Mouse (Mus musculus) limb, embryonic 13.5 days (tissue): ENCODE data around the gene Ccdc7a. TPM values are rescaled to one million over a fixed set of nuclear protein-coding genes. Genes with fewer than 3 reads are reported as not detected.
"Not testable (repeated sequence)": the region's sequence is repeated elsewhere in the genome, so short reads cannot be mapped to it uniquely, and the experiment has no call there.

Experiments used
- ATAC-seq: fragments of 200-750 bp; cut with Nextera tagmentation; 2 replicates; pipeline ENCODE4 v1.8.0; 2017; ENCODE audit warnings: low read depth, moderate number of reproducible peaks, moderate TSS enrichment; ENCODE audit not compliant: low FRiP score
- H3K27ac ChIP-seq: fragments of 300-500 bp; sonication (generic); 2 replicates; pipeline ENCODE4 v1.5.1; 2015; ENCODE audit warnings: inconsistent platforms, mild to moderate bottlenecking, moderate library complexity
- H3K27me3 ChIP-seq: fragments of 300-500 bp; sonication (generic); 2 replicates; pipeline ENCODE4 v1.6.1; 2015; ENCODE audit warnings: mild to moderate bottlenecking, inconsistent platforms
- H3K36me3 ChIP-seq: fragments of 300-500 bp; sonication (generic); 2 replicates; pipeline ENCODE4 v1.6.1; 2015; ENCODE audit warnings: inconsistent platforms, mild to moderate bottlenecking, moderate library complexity
- H3K4me1 ChIP-seq: fragments of 300-500 bp; sonication (generic); 2 replicates; pipeline ENCODE4 v1.6.1; 2015; ENCODE audit warnings: inconsistent platforms
- H3K4me2 ChIP-seq: fragments of 300-500 bp; sonication (generic); replicated peaks from 2 replicates; pipeline ENCODE4 v1.6.1; 2015; ENCODE audit warnings: inconsistent platforms, mild to moderate bottlenecking, moderate library complexity
- H3K4me3 ChIP-seq: fragments of 300-500 bp; sonication (generic); 2 replicates; pipeline ENCODE4 v1.5.1; 2015; ENCODE audit warnings: moderate library complexity, mild to moderate bottlenecking, inconsistent platforms
- H3K9ac ChIP-seq: fragments of 300-500 bp; sonication (generic); 2 replicates; pipeline ENCODE4 v1.6.1; 2015; ENCODE audit warnings: mild to moderate bottlenecking, inconsistent platforms
- H3K9me3 ChIP-seq: fragments of 300-500 bp; sonication (generic); 2 replicates; pipeline ENCODE4 v1.6.1; 2016; ENCODE audit warnings: inconsistent platforms
- WGBS: fragments of 180-500 bp; shearing (Covaris S2); methylation state at CpG from one replicate; pipeline ENCODE4 v1.1.7; 2015; 5-methylcytosine and 5-hydroxymethylcytosine counted together
- polyA plus RNA-seq: library from polyadenylated mRNA; unstranded; fragments of >200 nt; fragmentation: Nextera tagmentation; extraction: Ambion mirVana; gene quantifications from 2 replicates; pipeline ENCODE4 v1.2.1, GENCODE M21; 2015

Ccdc7a gene
- not detected in 2 replicates for polyA plus RNA-seq

DNA sequence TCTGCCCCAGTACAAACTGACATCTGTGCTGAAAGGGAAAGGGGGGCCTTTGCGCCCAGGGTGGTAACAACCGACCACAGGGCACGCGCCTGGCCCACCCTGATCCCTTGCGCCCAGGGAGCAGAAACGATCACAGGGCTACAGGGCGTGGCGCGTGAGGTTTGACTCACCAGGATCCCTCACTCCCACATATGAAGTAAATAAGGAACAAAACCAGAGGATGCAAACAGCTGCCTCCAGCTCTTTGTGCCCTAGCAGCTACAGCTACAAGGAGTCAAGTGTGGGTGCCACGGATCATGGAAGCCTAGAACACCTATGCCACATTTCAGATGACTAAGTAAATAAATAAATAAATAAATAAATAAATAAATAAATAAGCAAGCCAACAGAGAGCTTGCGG is at the start of gene Ccdc7a:
TSS of gene Ccdc7a (minus strand) at position 101 of the 400 bp plus-strand sequence.
- not testable (repeated sequence) for H3K36me3 ChIP-seq, H3K4me1 ChIP-seq, H3K27ac ChIP-seq, H3K4me3 ChIP-seq, ATAC-seq, H3K4me2 ChIP-seq, H3K9ac ChIP-seq, H3K9me3 ChIP-seq, H3K27me3 ChIP-seq
- WGBS: 95% methylated on average over 2 of the region's 11 CpGs

DNA sequence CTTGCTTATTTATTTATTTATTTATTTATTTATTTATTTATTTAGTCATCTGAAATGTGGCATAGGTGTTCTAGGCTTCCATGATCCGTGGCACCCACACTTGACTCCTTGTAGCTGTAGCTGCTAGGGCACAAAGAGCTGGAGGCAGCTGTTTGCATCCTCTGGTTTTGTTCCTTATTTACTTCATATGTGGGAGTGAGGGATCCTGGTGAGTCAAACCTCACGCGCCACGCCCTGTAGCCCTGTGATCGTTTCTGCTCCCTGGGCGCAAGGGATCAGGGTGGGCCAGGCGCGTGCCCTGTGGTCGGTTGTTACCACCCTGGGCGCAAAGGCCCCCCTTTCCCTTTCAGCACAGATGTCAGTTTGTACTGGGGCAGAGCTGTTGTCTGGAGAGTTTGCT is 1.5 kb upstream of the Ccdc7a start, which contains the start of gene Ccdc7b:
TSS of gene Ccdc7b (plus strand) at position 301 of the 400 bp plus-strand sequence.
- not testable (repeated sequence) for H3K4me3 ChIP-seq, H3K36me3 ChIP-seq, H3K9me3 ChIP-seq, ATAC-seq, H3K27me3 ChIP-seq, H3K27ac ChIP-seq, H3K4me2 ChIP-seq, H3K4me1 ChIP-seq, H3K9ac ChIP-seq
- 69% methylated on average over 1 of the region's 10 CpGs for WGBS

DNA sequence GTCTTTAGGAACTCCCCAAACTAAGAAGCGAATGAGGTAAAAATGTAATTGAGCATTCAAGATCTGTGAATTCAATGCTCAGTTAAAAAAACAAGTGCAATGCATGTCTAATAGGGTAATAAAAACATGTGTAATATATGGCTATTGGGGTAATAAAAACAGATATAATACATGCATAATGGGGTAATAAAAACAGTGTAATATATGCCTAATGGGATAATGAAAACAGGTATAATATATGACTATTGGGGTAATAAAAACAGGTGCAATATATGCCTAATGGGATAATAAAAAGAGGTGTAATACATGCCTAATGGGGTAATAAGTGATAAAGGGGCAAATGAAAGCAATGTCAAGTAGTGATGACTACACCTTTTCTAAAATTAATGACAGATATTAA is 73.9 kb downstream of the Ccdc7a start:
- no peak for ATAC-seq
- Histone ChIP-seq H3K9me3 (no peaks in the 10 kb centered on the region), H3K9ac (no peak overlapping the region), H3K4me1 (no peaks in the 10 kb centered on the region), H3K4me3 (no peak overlapping the region), H3K36me3 (no peaks in the 10 kb centered on the region), H3K27ac (no peak overlapping the region), H3K27me3 (no peaks in the 10 kb centered on the region), H3K4me2 (no peak overlapping the region)
- 87% methylated on average over 1 of the region's 1 CpGs for WGBS

DNA sequence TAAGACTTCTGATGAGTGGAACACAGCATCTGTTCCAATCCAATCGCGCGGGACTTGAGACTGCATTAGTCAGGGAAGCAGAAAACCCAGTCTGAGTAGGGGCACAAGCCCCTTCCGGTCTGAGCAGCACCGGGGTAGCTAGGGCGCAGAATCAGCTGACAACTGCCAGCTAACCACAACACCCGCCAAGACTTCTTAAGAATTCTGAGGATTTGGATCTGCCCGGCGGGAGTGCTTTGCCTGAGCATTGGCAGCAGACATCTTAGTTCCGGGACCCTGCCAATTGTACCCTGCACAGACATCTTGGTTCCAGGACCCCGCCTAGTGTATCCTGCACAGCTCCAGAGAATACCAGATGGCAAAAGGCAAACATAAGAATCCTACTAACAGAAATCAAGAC is 116.4 kb downstream of the Ccdc7a start:
- not testable (repeated sequence) for H3K27me3 ChIP-seq, H3K4me2 ChIP-seq, H3K9me3 ChIP-seq, H3K9ac ChIP-seq, H3K36me3 ChIP-seq, H3K4me1 ChIP-seq, H3K4me3 ChIP-seq, ATAC-seq, H3K27ac ChIP-seq
- WGBS: 84% methylated on average over 11 of the region's 11 CpGs

DNA sequence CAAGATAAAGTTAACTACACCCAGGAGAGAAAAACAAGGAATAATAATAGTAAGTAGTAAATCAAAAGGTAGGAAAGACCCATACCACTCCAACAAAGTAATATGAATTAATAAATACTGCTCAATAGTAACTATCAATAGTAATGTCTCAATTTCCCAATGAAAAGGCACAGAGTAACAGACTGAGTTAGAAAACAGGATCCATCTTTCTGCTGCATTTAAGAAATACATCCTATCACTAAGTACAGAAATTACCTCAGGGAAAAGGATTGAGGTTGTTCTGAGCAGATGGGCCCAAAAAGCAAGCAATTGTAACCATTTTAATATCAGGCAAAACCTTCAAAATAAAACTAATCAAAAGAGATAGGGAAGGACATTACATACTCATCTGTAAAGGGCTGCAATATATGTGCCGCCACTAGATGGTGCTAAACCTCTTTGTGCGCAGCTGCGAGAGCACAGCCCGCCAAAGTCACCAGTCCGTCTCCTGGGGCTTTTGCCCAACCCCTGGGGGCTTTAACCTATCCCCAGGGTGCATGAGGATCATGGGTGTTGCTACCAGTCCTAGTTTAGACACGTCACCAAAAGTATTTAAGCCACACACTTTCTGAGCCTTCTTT is 124.2 kb downstream of the Ccdc7a start:
- H3K4me1 ChIP-seq, H3K4me3 ChIP-seq, H3K9ac ChIP-seq, H3K36me3 ChIP-seq, H3K27ac ChIP-seq, H3K9me3 ChIP-seq, ATAC-seq, H3K27me3 ChIP-seq: not testable (repeated sequence)
- 2% methylated on average over 6 of the region's 6 CpGs for WGBS
- H3K4me2 ChIP-seq: 0 out of 2 replicates have a peak overlapping the region, but pooled peaks have one; percentile 9

DNA sequence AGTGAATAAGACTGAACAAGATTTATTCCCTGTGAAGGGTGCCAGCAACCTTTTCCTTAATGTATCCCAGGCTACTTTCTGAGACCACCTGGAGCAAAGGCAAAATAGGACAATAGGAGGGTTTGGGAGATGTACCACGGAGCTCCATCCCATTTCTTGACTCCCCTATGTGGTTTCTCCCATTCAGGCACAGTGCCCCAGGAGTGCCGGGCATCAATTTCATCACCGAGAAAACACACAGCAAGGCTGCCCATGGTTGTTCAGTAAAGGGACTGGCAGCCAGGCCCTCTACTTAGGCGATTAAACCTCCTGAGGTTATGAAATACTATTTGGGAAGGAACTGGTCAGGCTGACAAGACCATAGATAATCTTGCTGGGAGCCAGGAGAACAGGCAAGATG is 131.9 kb downstream of the Ccdc7a start:
- H3K4me3 ChIP-seq: no peak overlapping the region
- H3K9ac ChIP-seq: no peak overlapping the region
- H3K9me3 ChIP-seq: no peaks in the 10 kb centered on the region
- ATAC-seq: no peak
- no peaks in the 10 kb centered on the region for H3K27me3 ChIP-seq
- 65% methylated on average over 4 of the region's 4 CpGs for WGBS
- H3K27ac ChIP-seq: no peak overlapping the region
- no peaks in the 10 kb centered on the region for H3K36me3 ChIP-seq
- H3K4me1 ChIP-seq: no peaks in the 10 kb centered on the region
- no peak overlapping the region for H3K4me2 ChIP-seq

DNA sequence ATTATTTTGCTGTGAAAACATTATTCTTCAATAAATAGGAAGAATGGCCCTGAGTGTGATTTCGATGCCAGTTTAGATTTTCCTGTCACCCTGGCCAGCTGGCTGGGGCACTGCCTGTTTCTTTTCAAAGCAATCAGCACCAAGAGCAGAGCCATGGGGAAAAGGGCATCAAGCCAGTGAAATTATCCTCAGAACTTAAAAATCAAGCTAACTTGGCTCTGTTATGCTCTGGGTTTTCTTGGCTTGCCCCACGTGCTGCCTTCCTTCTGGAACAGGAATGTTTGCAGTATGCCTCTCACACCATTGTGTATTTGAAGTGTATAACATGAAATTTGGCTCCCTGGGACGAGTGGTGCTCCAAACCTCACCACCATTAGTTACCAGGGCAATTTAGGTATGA is 182.6 kb downstream of the Ccdc7a start:
- Histone ChIP-seq H3K9ac (no peak overlapping the region), H3K27ac (no peak overlapping the region), H3K27me3 (no peaks in the 10 kb centered on the region), H3K4me3 (no peak overlapping the region), H3K4me1 (no peaks in the 10 kb centered on the region), H3K4me2 (no peak overlapping the region), H3K9me3 (no peaks in the 10 kb centered on the region), H3K36me3 (no peaks in the 10 kb centered on the region)
- ATAC-seq: no peak
- 52% methylated on average over 3 of the region's 3 CpGs for WGBS

DNA sequence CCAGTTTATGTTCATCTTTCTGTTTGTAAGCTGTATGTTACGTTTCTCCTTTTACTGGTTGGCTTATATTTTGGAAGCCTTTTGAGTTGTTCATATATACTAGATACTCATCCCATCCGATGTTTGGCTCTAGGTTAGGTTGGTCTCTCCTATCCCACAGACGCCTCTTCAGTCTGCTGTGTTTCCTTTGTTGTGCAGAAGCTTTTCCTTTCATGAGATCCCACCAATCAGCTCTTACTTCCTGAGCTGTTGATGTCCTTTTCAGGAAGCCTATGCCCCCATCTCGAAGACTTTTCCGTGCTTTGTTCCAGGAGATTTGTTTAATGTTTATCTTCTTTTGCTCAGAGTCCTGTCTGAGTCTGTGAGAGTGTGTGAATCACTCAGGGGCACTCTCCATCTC is 221.6 kb downstream of the Ccdc7a start:
- no peaks in the 10 kb centered on the region for H3K4me1 ChIP-seq
- no peaks in the 10 kb centered on the region for H3K36me3 ChIP-seq
- 57% methylated on average over 5 of the region's 5 CpGs for WGBS
- no peak overlapping the region for H3K27ac ChIP-seq
- H3K9ac ChIP-seq: no peak overlapping the region
- H3K4me2 ChIP-seq: no peak overlapping the region
- H3K9me3 ChIP-seq: no peaks in the 10 kb centered on the region
- no peak for ATAC-seq
- no peak overlapping the region for H3K4me3 ChIP-seq
- H3K27me3 ChIP-seq: no peaks in the 10 kb centered on the region

DNA sequence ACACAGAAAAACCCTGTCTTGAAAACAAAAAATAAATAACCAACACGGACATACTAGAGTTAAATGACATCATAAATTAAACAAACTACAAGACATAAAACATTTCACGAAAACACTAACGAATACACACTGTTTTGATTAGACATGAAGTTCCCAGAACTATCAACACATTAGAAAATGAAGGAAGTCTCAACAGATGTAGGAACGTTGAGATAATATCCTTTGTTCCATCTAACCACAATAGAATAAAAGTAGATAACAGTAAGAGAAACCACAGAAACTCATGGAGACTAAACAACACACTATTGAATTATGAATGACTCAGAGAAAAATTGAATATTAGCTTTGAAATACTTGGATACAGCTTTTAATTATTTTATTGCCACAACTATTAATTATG is 252.8 kb downstream of the Ccdc7a start:
- H3K9ac ChIP-seq: no peak overlapping the region
- no peaks in the 10 kb centered on the region for H3K9me3 ChIP-seq
- no peak overlapping the region for H3K4me2 ChIP-seq
- H3K27ac ChIP-seq: no peak overlapping the region
- no peaks in the 10 kb centered on the region for H3K36me3 ChIP-seq
- 56% methylated on average over 4 of the region's 4 CpGs for WGBS
- no peaks in the 10 kb centered on the region for H3K4me1 ChIP-seq
- H3K4me3 ChIP-seq: no peak overlapping the region
- ATAC-seq: no peak
- H3K27me3 ChIP-seq: no peaks in the 10 kb centered on the region

DNA sequence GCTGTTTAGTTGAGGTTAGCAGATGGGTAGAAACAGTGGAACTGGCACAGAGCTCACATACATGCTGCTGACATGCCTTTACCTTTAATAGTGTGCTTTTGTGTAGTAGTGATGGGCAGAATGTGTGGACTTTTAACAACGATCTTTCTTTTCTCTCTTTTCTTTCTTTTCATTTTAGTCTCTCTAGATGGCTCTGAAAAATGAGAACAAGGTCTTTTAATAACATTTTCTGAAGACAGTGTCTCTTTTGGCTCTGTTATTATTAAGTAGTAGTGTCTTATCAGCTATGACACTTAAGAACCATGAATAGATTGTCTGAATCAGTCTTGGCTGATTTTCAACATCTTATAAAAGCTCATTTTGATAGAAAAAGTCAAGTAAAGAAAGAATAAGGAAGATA is 266.7 kb downstream of the Ccdc7a start, which contains the start of gene Gm3952:
TSS of gene Gm3952 (minus strand) at position 101 of the 400 bp plus-strand sequence.
- Histone ChIP-seq H3K9ac (no peak within 1 kb of the TSS), H3K4me3 (no peak within 1 kb of the TSS), H3K9me3 (no peaks in the 10 kb centered on the region), H3K4me2 (no peak within 1 kb of the TSS), H3K36me3 (no peaks in the 10 kb centered on the region), H3K27ac (no peak within 1 kb of the TSS), H3K27me3 (no peaks in the 10 kb centered on the region), H3K4me1 (no peaks in the 10 kb centered on the region)
- ATAC-seq: no peak
- 71% methylated on average over 1 of the region's 1 CpGs for WGBS

DNA sequence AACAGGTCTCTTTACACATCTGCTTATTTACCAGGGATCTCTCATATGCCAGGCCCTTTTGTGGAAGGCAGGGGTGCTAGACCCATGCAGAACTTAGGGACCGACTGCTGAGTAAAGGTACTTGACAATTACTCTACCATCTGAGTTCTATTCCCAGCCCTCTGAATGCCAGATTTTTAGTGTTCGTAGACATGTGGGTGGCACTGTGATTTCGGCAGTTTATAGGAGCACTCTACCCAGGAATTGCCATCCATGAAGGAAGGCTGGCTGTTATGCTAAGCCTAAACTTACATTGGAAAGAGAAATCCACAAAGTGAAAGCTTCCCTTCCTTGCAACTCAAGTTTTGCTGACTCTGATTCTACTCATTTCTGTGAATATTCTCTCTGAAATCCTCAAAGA is 329.6 kb downstream of the Ccdc7a start:
- H3K27ac ChIP-seq: no peak overlapping the region
- 94% methylated on average over 3 of the region's 3 CpGs for WGBS
- H3K4me2 ChIP-seq: no peak overlapping the region
- H3K4me1 ChIP-seq: no peaks in the 10 kb centered on the region
- H3K9me3 ChIP-seq: no peaks in the 10 kb centered on the region
- peaks cover 64% of the 10 kb centered on the region for H3K36me3 ChIP-seq
- ATAC-seq: no peak
- H3K27me3 ChIP-seq: no peaks in the 10 kb centered on the region
- H3K9ac ChIP-seq: no peak overlapping the region
- no peak overlapping the region for H3K4me3 ChIP-seq

DNA sequence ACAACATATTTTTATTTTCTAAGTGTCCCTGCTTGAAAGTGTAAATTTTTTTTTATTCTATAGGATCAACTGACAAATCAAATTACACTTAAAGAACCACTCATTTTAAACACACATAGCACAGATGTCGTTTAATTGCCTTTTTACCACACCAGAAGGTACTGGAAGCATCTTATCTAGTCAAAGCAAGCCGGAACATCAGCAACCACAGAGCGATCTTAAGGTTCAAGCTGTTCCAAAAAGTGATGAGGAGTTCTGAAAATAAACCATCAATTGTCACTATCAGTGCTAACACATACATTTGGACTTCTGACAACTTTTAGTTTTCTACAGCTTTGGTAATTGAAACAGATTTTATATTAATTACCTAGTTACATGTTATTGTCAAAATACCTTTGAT is 331.2 kb downstream of the Ccdc7a start:
- H3K9ac ChIP-seq: no peak overlapping the region
- 96% methylated on average over 3 of the region's 3 CpGs for WGBS
- no peak overlapping the region for H3K4me2 ChIP-seq
- ATAC-seq: no peak
- no peak overlapping the region for H3K4me3 ChIP-seq
- no peak overlapping the region for H3K27ac ChIP-seq
- no peaks in the 10 kb centered on the region for H3K27me3 ChIP-seq
- H3K36me3 ChIP-seq: peaks cover 69% of the 10 kb centered on the region
- H3K4me1 ChIP-seq: no peaks in the 10 kb centered on the region
- H3K9me3 ChIP-seq: no peaks in the 10 kb centered on the region

DNA sequence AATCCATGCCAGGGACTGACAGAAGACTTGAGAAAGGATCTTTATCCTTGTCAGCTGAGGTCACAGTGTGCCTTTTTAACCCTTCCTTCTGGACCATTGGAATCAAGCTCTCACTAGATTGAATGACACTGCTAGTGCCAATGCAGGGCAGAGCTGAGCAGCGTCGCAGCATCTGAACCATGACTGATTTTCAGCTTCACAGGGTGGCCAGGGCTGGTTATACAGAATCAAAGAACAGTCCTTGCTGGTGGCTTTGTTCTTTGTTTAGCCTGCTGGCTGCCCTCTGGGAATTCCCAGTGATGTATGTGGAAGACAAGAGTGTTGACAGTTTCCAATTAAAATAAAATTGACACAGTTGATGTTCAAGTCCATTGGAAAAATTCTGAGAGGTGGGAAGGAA is 333.1 kb downstream of the Ccdc7a start:
- no peaks in the 10 kb centered on the region for H3K27me3 ChIP-seq
- no peaks in the 10 kb centered on the region for H3K9me3 ChIP-seq

More for the DNA sequence above, 333.1 kb downstream of the Ccdc7a start:
- Histone ChIP-seq H3K4me1 (no peaks in the 10 kb centered on the region), H3K36me3 (peaks cover 67% of the 10 kb centered on the region), H3K4me2 (no peak overlapping the region), H3K27ac (no peak overlapping the region), H3K9ac (no peak overlapping the region), H3K4me3 (no peak overlapping the region)
- WGBS: 82% methylated on average over 2 of the region's 2 CpGs
- ATAC-seq: no peak
